Mouse (Mus musculus): Measurements from ENCODE around the gene 1700020L24Rik. TPM values are rescaled to one million over a fixed set of nuclear protein-coding genes. Genes with fewer than 3 reads are reported as not detected.
A peak's percentile ranks its signal among the peaks of the same experiment; 100 is the strongest.

Gene 1700020L24Rik
- total and polyA plus RNA-seq, 2 experiments from 2014 or later, result 0.37 to 0.65 TPM

DNA sequence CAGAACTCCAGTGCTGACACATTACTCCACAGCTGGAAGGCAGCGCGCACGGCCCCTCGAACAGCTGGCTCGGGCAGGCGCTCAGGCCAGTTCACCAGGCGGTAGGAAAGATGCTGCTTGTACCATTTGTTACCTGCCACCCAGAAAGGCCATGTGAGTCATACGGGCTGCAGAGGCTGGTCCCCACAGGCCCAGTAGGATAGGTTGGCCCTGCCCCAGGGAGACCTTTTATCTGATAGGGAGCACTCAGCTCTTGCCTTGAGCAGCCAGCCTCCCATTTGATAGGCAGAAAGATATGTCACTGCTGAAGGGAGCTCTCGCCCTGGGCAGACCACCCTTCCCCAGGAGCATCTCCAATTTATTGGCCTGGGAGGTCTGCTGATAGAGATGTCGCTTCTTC lies 10.1 kb downstream of the 1700020L24Rik start:
- Histone ChIP-seq H3K4me3 (ENCODE audit: low read length) (no peak overlapping the region), H3K4me1 (ENCODE audit: insufficient read depth, low read length) (no peaks in the 10 kb centered on the region), H3K9me3 (ENCODE audit: low read length) (no peaks in the 10 kb centered on the region), H3K36me3 (ENCODE audit: insufficient read depth, low read length) (no peaks in the 10 kb centered on the region), H3K9ac (replicated peaks; ENCODE audit: low read length) (no peak overlapping the region), H3K27me3 (ENCODE audit: insufficient read depth, low read length) (peaks cover 20% of the 10 kb centered on the region), H3K4me2 (ENCODE audit: low read depth, low read length) (no peak overlapping the region), H3K27ac (no peak overlapping the region)
- DNase-seq (ENCODE audit: low spot score), result no peak
- TF ChIP-seq CTCF (IDR thresholded peaks at IDR 0.05; ENCODE audit: low read depth), result no peak
- ATAC-seq, result no peak
- WGBS, result 72% methylated on average over 10 of the region's 10 CpGs

DNA sequence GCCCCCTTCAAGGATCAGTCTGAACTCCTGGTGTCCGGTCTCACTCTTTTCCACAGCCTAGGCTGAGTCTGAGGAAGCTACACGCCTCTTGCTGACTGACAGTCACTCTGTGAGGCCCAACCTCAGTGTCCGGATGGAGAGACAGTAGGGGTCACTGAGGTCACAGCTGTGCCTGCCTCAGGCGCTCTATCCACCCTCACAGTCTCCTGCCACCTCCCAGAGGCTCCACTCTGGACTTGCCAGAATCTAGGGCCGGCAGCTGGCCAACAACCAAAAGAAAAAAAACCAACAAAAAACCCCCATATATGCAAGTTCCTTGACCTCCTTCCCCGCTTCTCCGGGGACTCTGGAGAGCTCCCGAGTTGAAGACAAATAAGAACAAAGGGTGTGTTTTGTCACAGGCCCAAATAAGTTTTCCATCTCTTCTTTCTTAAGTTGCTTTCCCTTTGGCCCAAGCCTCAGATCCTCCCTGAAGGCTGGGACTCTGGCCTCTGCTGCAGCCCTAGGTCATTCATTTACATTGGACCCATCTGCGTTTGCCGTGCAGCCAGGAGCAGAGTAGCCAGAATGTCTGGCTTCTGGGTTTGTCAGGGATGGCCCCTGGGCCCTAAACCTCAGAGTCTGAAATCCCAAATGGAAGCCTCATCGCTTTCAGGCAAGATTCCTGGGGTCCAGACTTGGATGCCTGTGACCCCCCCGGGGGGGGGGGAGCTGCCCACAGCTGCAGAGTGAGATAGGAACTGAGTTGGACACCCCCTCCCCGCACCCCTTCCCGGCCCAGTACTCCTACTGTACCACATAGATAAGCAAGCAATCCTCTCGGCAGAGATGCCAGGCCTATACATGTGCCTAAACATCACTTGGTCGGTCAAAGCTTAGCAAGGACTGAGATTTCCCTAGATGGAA lies 10.8 kb downstream of the 1700020L24Rik start:
- Histone ChIP-seq H3K36me3 (ENCODE audit: insufficient read depth, low read length) (no peaks in the 10 kb centered on the region), H3K4me3 (ENCODE audit: low read length) (no peak overlapping the region), H3K9me3 (ENCODE audit: low read length) (no peaks in the 10 kb centered on the region), H3K9ac (replicated peaks; ENCODE audit: low read length) (no peak overlapping the region), H3K27me3 (ENCODE audit: insufficient read depth, low read length) (peaks cover 19% of the 10 kb centered on the region), H3K4me1 (ENCODE audit: insufficient read depth, low read length) (no peaks in the 10 kb centered on the region), H3K4me2 (ENCODE audit: low read depth, low read length) (no peak overlapping the region), H3K27ac (peak overlapping the region; percentile 38; the same call in 1 of the 2 replicates)
- ATAC-seq (no peak), DNase-seq (ENCODE audit: low spot score) (no peak)
- TF ChIP-seq CTCF (IDR thresholded peaks at IDR 0.05; ENCODE audit: low read depth), result no peak
- 35% methylated on average over 16 of the region's 16 CpGs for WGBS

DNA sequence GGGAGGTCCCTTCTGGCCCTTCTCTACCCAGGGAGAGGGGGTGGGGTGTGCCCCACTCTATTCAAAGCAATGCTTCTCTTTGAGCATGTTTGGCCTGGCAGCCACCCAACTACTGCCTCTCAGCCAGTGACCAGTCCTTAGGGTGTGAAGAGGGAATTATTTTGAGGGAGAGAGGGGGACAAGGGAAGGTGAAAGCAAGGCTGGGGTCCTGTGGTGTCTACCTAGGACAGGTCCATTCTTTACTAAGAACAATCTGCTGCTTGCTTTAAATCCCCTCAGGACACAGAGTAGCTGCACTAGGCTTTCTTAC lies 11.4 kb downstream of the 1700020L24Rik start:
- no peak overlapping the region for H3K4me3 ChIP-seq (ENCODE audit: low read length)
- H3K9ac ChIP-seq (replicated peaks; ENCODE audit: low read length), result no peak overlapping the region
- ATAC-seq (no peak), DNase-seq (ENCODE audit: low spot score) (peak; percentile 42)
- H3K27me3 ChIP-seq (ENCODE audit: insufficient read depth, low read length), result peaks cover 13% of the 10 kb centered on the region
- no peak for TF ChIP-seq CTCF (IDR thresholded peaks at IDR 0.05; ENCODE audit: low read depth)
- no peak overlapping the region for H3K4me2 ChIP-seq (ENCODE audit: low read depth, low read length)
- H3K4me1 ChIP-seq (ENCODE audit: insufficient read depth, low read length), result no peaks in the 10 kb centered on the region
- H3K36me3 ChIP-seq (ENCODE audit: insufficient read depth, low read length), result no peaks in the 10 kb centered on the region
- H3K27ac ChIP-seq, result no peak overlapping the region
- H3K9me3 ChIP-seq (ENCODE audit: low read length), result no peaks in the 10 kb centered on the region

DNA sequence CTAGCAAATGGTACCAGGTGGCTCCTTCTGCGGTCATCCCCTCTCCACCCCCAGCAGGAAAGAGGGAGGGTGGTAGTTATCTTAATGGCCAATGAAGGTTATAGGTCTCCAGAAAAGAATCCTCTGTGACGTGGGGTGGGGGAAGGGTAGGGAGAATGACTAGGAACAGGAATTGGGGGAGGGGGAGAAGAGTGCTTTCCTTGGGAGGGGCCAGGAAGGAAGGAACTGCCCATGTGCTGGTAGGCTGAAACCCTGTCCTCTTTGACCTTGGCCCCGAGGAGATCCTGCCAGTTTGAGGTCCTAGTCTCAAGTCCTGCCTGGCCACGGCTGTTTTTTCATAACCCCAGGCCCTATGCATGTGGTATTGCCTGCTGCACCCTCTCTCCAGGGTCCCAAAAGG lies 11.8 kb downstream of the 1700020L24Rik start:
- 65% methylated on average over 4 of the region's 4 CpGs for WGBS
- no peaks in the 10 kb centered on the region for H3K4me1 ChIP-seq (ENCODE audit: insufficient read depth, low read length)
- no peak for ATAC-seq
- TF ChIP-seq CTCF (IDR thresholded peaks at IDR 0.05; ENCODE audit: low read depth), result no peak
- DNase-seq (ENCODE audit: low spot score), result no peak
- H3K27me3 ChIP-seq (ENCODE audit: insufficient read depth, low read length), result peaks cover 10% of the 10 kb centered on the region; the same call in 1 of the 2 replicates
- H3K9ac ChIP-seq (replicated peaks; ENCODE audit: low read length), result no peak overlapping the region
- no peaks in the 10 kb centered on the region for H3K9me3 ChIP-seq (ENCODE audit: low read length)
- H3K27ac ChIP-seq, result no peak overlapping the region
- no peak overlapping the region for H3K4me3 ChIP-seq (ENCODE audit: low read length)
- no peak overlapping the region for H3K4me2 ChIP-seq (ENCODE audit: low read depth, low read length)
- H3K36me3 ChIP-seq (ENCODE audit: insufficient read depth, low read length), result no peaks in the 10 kb centered on the region

DNA sequence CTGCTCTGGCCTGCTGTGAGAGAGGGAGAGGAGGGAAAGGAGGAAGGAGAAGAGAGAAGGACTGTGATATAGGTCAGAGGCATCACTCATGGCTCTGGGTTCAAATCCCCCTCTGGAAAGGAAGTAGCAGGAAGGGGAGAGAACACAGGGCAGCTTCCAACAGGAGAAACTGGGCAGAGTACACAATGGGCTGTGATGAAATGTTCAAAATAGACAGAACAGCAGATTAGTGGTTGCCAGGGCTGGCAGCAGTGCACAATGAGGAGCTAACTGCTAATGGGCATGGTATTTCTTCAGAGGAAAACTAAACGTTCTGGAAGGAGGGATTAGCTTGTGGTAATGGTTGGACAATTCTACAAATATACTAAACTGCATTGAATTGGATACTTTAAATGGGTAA lies 13.1 kb downstream of the 1700020L24Rik start:
- H3K4me1 ChIP-seq (ENCODE audit: insufficient read depth, low read length), result no peaks in the 10 kb centered on the region
- H3K27ac ChIP-seq, result no peak overlapping the region
- no peak overlapping the region for H3K9ac ChIP-seq (replicated peaks; ENCODE audit: low read length)
- no peak overlapping the region for H3K4me3 ChIP-seq (ENCODE audit: low read length)
- WGBS, result 35% methylated on average over 1 of the region's 1 CpGs
- H3K36me3 ChIP-seq (ENCODE audit: insufficient read depth, low read length), result no peaks in the 10 kb centered on the region
- no peak for DNase-seq (ENCODE audit: low spot score)
- no peaks in the 10 kb centered on the region for H3K27me3 ChIP-seq (ENCODE audit: insufficient read depth, low read length)
- ATAC-seq, result no peak
- H3K9me3 ChIP-seq (ENCODE audit: low read length), result no peaks in the 10 kb centered on the region
- TF ChIP-seq CTCF (IDR thresholded peaks at IDR 0.05; ENCODE audit: low read depth), result no peak
- H3K4me2 ChIP-seq (ENCODE audit: low read depth, low read length), result no peak overlapping the region

DNA sequence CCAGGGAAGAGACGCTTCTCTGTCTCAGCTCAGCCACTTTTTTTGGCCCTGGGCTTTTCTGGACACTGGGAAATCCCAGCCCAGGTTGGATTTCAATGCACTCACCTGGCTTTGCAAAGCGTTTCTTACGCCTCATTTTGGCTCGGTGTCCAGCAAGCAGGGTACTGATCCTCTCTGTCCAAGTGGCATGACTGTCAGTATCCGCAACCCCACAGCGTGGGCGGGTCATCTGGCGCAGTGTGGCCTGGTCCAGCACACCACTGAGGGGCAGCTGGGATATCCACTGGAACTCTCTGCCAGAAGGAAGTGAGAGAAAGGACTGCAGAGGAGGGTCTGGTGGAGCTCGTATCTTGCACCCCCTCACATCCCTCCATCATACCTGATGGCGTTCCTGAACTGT lies 13.8 kb downstream of the 1700020L24Rik start:
- ATAC-seq (no peak), DNase-seq (ENCODE audit: low spot score) (no peak)
- no peaks in the 10 kb centered on the region for H3K9me3 ChIP-seq (ENCODE audit: low read length)
- TF ChIP-seq CTCF (IDR thresholded peaks at IDR 0.05; ENCODE audit: low read depth), result no peak
- no peaks in the 10 kb centered on the region for H3K36me3 ChIP-seq (ENCODE audit: insufficient read depth, low read length)
- H3K9ac ChIP-seq (replicated peaks; ENCODE audit: low read length), result no peak overlapping the region
- H3K27ac ChIP-seq, result no peak overlapping the region
- H3K4me1 ChIP-seq (ENCODE audit: insufficient read depth, low read length), result no peaks in the 10 kb centered on the region
- no peaks in the 10 kb centered on the region for H3K27me3 ChIP-seq (ENCODE audit: insufficient read depth, low read length)
- no peak overlapping the region for H3K4me3 ChIP-seq (ENCODE audit: low read length)
- no peak overlapping the region for H3K4me2 ChIP-seq (ENCODE audit: low read depth, low read length)
- 79% methylated on average over 10 of the region's 10 CpGs for WGBS

DNA sequence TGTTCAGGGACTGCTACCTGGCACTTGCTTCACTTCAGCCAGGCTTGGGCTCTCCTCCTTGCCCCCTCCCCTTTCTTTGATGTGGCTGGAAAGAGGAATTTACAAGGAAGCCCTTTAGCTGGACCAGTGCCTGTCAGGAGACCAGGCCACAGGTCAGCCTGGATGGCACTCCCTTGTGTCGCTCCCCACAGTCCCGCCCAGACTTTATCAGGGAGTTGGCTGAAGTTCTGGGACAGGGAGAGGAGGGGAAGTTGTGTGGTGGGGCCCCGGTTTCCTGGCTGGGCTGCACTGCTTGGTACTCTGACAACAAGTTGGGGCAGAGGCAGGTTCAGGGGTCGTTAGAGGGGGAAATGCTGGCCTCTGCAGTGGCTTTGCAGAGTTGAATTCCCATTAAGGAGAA lies 17.1 kb downstream of the 1700020L24Rik start:
- Histone ChIP-seq H3K36me3 (ENCODE audit: insufficient read depth, low read length) (no peaks in the 10 kb centered on the region), H3K9me3 (ENCODE audit: low read length) (no peaks in the 10 kb centered on the region), H3K27me3 (ENCODE audit: insufficient read depth, low read length) (no peaks in the 10 kb centered on the region), H3K4me2 (ENCODE audit: low read depth, low read length) (no peak overlapping the region), H3K4me1 (ENCODE audit: insufficient read depth, low read length) (no peaks in the 10 kb centered on the region), H3K4me3 (ENCODE audit: low read length) (no peak overlapping the region), H3K9ac (replicated peaks; ENCODE audit: low read length) (no peak overlapping the region), H3K27ac (no peak overlapping the region)
- ATAC-seq (no peak), DNase-seq (ENCODE audit: low spot score) (no peak)
- WGBS, result 25% methylated on average over 4 of the region's 4 CpGs
- TF ChIP-seq CTCF (IDR thresholded peaks at IDR 0.05; ENCODE audit: low read depth), result no peak
